Mouse (Mus musculus) testis, adult 2 months (tissue): ENCODE results near the gene Gfap. TPM values are rescaled to one million over a fixed set of nuclear protein-coding genes. Genes with fewer than 3 reads are reported as not detected.
A peak's percentile ranks its signal among the peaks of the same experiment; 100 is the strongest.

Experiments used
- H3K27ac ChIP-seq: fragments of 200-500 bp; 2 replicates; pipeline ENCODE4 v1.5.1; 2012; ENCODE audit warnings: low read depth, low read length; ENCODE audit not compliant: control insufficient read depth, insufficient read depth
- H3K27me3 ChIP-seq: fragments of 200-500 bp; 2 replicates; pipeline ENCODE4 v1.6.1; 2012; ENCODE audit warnings: mild to moderate bottlenecking, low read length, moderate library complexity; ENCODE audit not compliant: control insufficient read depth, insufficient read depth
- H3K36me3 ChIP-seq: fragments of 200-500 bp; 2 replicates; pipeline ENCODE4 v1.6.1; 2012; ENCODE audit warnings: mild to moderate bottlenecking, low read length; ENCODE audit not compliant: control insufficient read depth, insufficient read depth
- H3K4me1 ChIP-seq: fragments of 200-500 bp; 2 replicates; pipeline ENCODE4 v1.6.1; 2012; ENCODE audit warnings: low read length; ENCODE audit not compliant: control insufficient read depth, insufficient read depth
- H3K4me3 ChIP-seq: fragments of 200-500 bp; 2 replicates; pipeline ENCODE4 v1.5.1; 2012; ENCODE audit warnings: low read depth, mild to moderate bottlenecking, low read length, moderate library complexity, mixed read lengths; ENCODE audit not compliant: control insufficient read depth
- CTCF ChIP-seq: fragments of 200-500 bp; IDR thresholded peaks from 2 replicates; pipeline ENCODE4 v1.5.1; 2012; ENCODE audit warnings: low read depth, mild to moderate bottlenecking, inconsistent platforms, low read length, moderate library complexity; ENCODE audit not compliant: control insufficient read depth, insufficient read depth, insufficient replicate concordance
- POLR2A ChIP-seq: fragments of 200-500 bp; IDR thresholded peaks from 2 replicates; pipeline ENCODE4 v1.6.1; 2012; ENCODE audit warnings: low read depth, mild to moderate bottlenecking, inconsistent platforms, low read length, moderate library complexity; ENCODE audit not compliant: control insufficient read depth
- polyA plus RNA-seq: library from polyadenylated mRNA; depleted of rRNA; stranded (reverse); fragments of >200 nt; gene quantifications from 2 replicates; pipeline ENCODE4 v1.2.3, GENCODE M21; 2012

Gfap gene
- polyA plus RNA-seq, 1 experiment = 0.62 TPM

GRCm38 (mm10) chr11:102895779-102896178 lies 4.9 kb downstream of the Gfap start:
- Histone ChIP-seq H3K27me3 (no peaks in the 10 kb centered on the region), H3K4me1 (peaks cover 10% of the 10 kb centered on the region), H3K36me3 (no peaks in the 10 kb centered on the region), H3K4me3 (no peak overlapping the region), H3K27ac (no peak overlapping the region)
- no peak for TF ChIP-seq POLR2A
- no peak for TF ChIP-seq CTCF

GRCm38 (mm10) chr11:102894716-102895115 lies 6.0 kb downstream of the Gfap start:
- no peaks in the 10 kb centered on the region for H3K36me3 ChIP-seq
- no peak for TF ChIP-seq POLR2A
- no peak for TF ChIP-seq CTCF
- no peak overlapping the region for H3K27ac ChIP-seq
- H3K27me3 ChIP-seq = no peaks in the 10 kb centered on the region
- H3K4me3 ChIP-seq = no peak overlapping the region
- H3K4me1 ChIP-seq = peaks cover 10% of the 10 kb centered on the region

- no peaks in the 10 kb centered on the region for H3K27me3 ChIP-seq
- H3K36me3 ChIP-seq = no peaks in the 10 kb centered on the region
- TF ChIP-seq CTCF = peak; percentile 32; the same call in 1 of the 2 replicates
- peak; percentile 43; the same call in 1 of the 2 replicates for TF ChIP-seq POLR2A
- peaks cover 10% of the 10 kb centered on the region for H3K4me1 ChIP-seq
- H3K27ac ChIP-seq = no peak overlapping the region
- peak overlapping the region; percentile 70 for H3K4me3 ChIP-seq
These were observed 7.6 kb downstream of the Gfap start for GRCm38 (mm10) chr11:102893015-102893651.

GRCm38 (mm10) chr11:102890096-102890495 lies 10.6 kb downstream of the Gfap start:
- no peak overlapping the region for H3K4me3 ChIP-seq
- no peak overlapping the region for H3K27ac ChIP-seq
- no peak for TF ChIP-seq CTCF
- TF ChIP-seq POLR2A = no peak
- no peaks in the 10 kb centered on the region for H3K27me3 ChIP-seq
- H3K36me3 ChIP-seq = no peaks in the 10 kb centered on the region
- H3K4me1 ChIP-seq = peaks cover 11% of the 10 kb centered on the region

GRCm38 (mm10) chr11:102888135-102888534 lies 12.6 kb downstream of the Gfap start:
- Histone ChIP-seq H3K4me1 (peaks cover 3% of the 10 kb centered on the region), H3K36me3 (no peaks in the 10 kb centered on the region), H3K27ac (no peak overlapping the region), H3K4me3 (no peak overlapping the region; the same call in 1 of the 2 replicates), H3K27me3 (no peaks in the 10 kb centered on the region)
- TF ChIP-seq POLR2A (no peak), CTCF (no peak)

- peak overlapping the region; percentile 39 for H3K4me3 ChIP-seq
- no peak overlapping the region for H3K27ac ChIP-seq
- H3K4me1 ChIP-seq = peaks cover 3% of the 10 kb centered on the region
- TF ChIP-seq POLR2A (no peak), CTCF (no peak)
- H3K36me3 ChIP-seq = no peaks in the 10 kb centered on the region
- no peaks in the 10 kb centered on the region for H3K27me3 ChIP-seq
These were observed 13.3 kb downstream of the Gfap start for GRCm38 (mm10) chr11:102887433-102887832.

- TF ChIP-seq POLR2A (no peak), CTCF (no peak)
- Histone ChIP-seq H3K27me3 (no peaks in the 10 kb centered on the region), H3K36me3 (no peaks in the 10 kb centered on the region), H3K27ac (peak within 1 kb of the TSS; percentile 51; the same call in 1 of the 2 replicates), H3K4me3 (peak within 1 kb of the TSS; percentile 72), H3K4me1 (peaks cover 3% of the 10 kb centered on the region)
These were observed 16.0 kb downstream of the Gfap start, which contains the start of gene Fam187a for GRCm38 (mm10) chr11:102884616-102885219. TSS of gene Fam187a (plus strand) at chr11:102885169.
